Mouse (Mus musculus) right cerebral cortex, postnatal 14 days (tissue): ENCODE results near the gene Lbh.

Experiments used
- DNase-seq: peaks from one replicate; pipeline ENCODE4 v3.0.0; 2022

Gene Lbh

GRCm38 (mm10) chr17:72918053-72918452 lies at the start of gene Lbh:
Gene Lbh (plus strand): TSS chr17:72918305.
- DNase-seq, result peak; percentile 93

GRCm38 (mm10) chr17:72878979-72879378 lies 39.1 kb upstream of the Lbh start:
- DNase-seq, result no peak

GRCm38 (mm10) chr17:72880156-72880555 lies 37.9 kb upstream of the Lbh start:
- DNase-seq, result no peak

GRCm38 (mm10) chr17:72881051-72881450 lies 37.1 kb upstream of the Lbh start:
- no peak for DNase-seq

GRCm38 (mm10) chr17:72881804-72882203 lies 36.3 kb upstream of the Lbh start:
- no peak for DNase-seq

GRCm38 (mm10) chr17:72889556-72890397 lies 28.3 kb upstream of the Lbh start:
- DNase-seq, result peak; percentile 65

GRCm38 (mm10) chr17:72890398-72890898 lies 27.7 kb upstream of the Lbh start:
- no peak for DNase-seq

GRCm38 (mm10) chr17:72891556-72891955 lies 26.5 kb upstream of the Lbh start:
- DNase-seq, result no peak

- no peak for DNase-seq
These were observed 22.6 kb upstream of the Lbh start for GRCm38 (mm10) chr17:72895506-72895905.

- no peak for DNase-seq
These were observed 21.0 kb upstream of the Lbh start for GRCm38 (mm10) chr17:72897076-72897475.

GRCm38 (mm10) chr17:72897961-72898360 lies 20.1 kb upstream of the Lbh start:
- no peak for DNase-seq

- no peak for DNase-seq
These were observed 19.3 kb upstream of the Lbh start for GRCm38 (mm10) chr17:72898775-72899174.

GRCm38 (mm10) chr17:72901021-72901420 lies 17.1 kb upstream of the Lbh start:
- DNase-seq, result no peak

GRCm38 (mm10) chr17:72901705-72902104 lies 16.4 kb upstream of the Lbh start:
- no peak for DNase-seq

- no peak for DNase-seq
These were observed 14.8 kb upstream of the Lbh start for GRCm38 (mm10) chr17:72903321-72903720.

GRCm38 (mm10) chr17:72903921-72904421 lies 14.1 kb upstream of the Lbh start:
- DNase-seq, result no peak

- no peak for DNase-seq
These were observed 13.2 kb upstream of the Lbh start for GRCm38 (mm10) chr17:72904873-72905272.

GRCm38 (mm10) chr17:72906231-72906896 lies 11.7 kb upstream of the Lbh start:
- no peak for DNase-seq

GRCm38 (mm10) chr17:72907211-72907610 lies 10.9 kb upstream of the Lbh start:
- no peak for DNase-seq

GRCm38 (mm10) chr17:72907777-72908176 lies 10.3 kb upstream of the Lbh start:
- no peak for DNase-seq

- no peak for DNase-seq
These were observed 9.5 kb upstream of the Lbh start for GRCm38 (mm10) chr17:72908561-72908960.

- DNase-seq, result no peak
These were observed 8.8 kb upstream of the Lbh start for GRCm38 (mm10) chr17:72909061-72909852.

GRCm38 (mm10) chr17:72911283-72911682 lies 6.8 kb upstream of the Lbh start:
- no peak for DNase-seq
